Mouse (Mus musculus) spleen, adult 2 months (tissue): ENCODE data around the gene Klhl26. TPM values are rescaled to one million over a fixed set of nuclear protein-coding genes. Genes with fewer than 3 reads are reported as not detected.

Experiments used
- DNase-seq, 2 experiments: peaks; one replicate each; pipeline versions ENCODE4 v3.0.0 to v3.0.0-alpha.2; 2012 to 2021; ENCODE audit warnings: low spot score in 2 of 2, low read depth in 1 of 2
- H3K27ac ChIP-seq: fragments of 200-500 bp; 2 replicates; pipeline ENCODE4 v1.5.1; 2012; ENCODE audit warnings: low read length, inconsistent platforms; ENCODE audit not compliant: insufficient read depth
- H3K27me3 ChIP-seq: fragments of 200-500 bp; 2 replicates; pipeline ENCODE4 v1.6.1; 2012; ENCODE audit warnings: mild to moderate bottlenecking, moderate library complexity, low read length, inconsistent platforms; ENCODE audit not compliant: control insufficient read depth, insufficient read depth
- H3K36me3 ChIP-seq: fragments of 200-500 bp; 2 replicates; pipeline ENCODE4 v1.6.1; 2012; ENCODE audit warnings: mild to moderate bottlenecking, low read length, inconsistent platforms; ENCODE audit not compliant: control insufficient read depth, insufficient read depth
- H3K4me1 ChIP-seq: fragments of 200-500 bp; 2 replicates; pipeline ENCODE4 v1.6.1; 2011; ENCODE audit warnings: inconsistent platforms; ENCODE audit not compliant: control insufficient read depth, insufficient read depth, insufficient read length
- H3K4me3 ChIP-seq: fragments of 200-500 bp; 2 replicates; pipeline ENCODE4 v1.5.1; 2011; ENCODE audit warnings: mild to moderate bottlenecking, inconsistent platforms; ENCODE audit not compliant: insufficient read depth, insufficient read length; ENCODE audit errors: extremely low read depth
- CTCF ChIP-seq: fragments of 200-500 bp; IDR thresholded peaks from 2 replicates; pipeline ENCODE4 v1.5.1; 2011; ENCODE audit warnings: mild to moderate bottlenecking, inconsistent platforms; ENCODE audit not compliant: insufficient read depth, insufficient read length, insufficient replicate concordance; ENCODE audit errors: extremely low read depth
- POLR2A ChIP-seq: fragments of 200-500 bp; IDR thresholded peaks from 2 replicates; pipeline ENCODE4 v1.6.1; 2011; ENCODE audit warnings: low read depth, low read length, inconsistent platforms
- WGBS: fragments of 180-500 bp; shearing (Covaris S2); methylation state at CpG from one replicate; pipeline ENCODE4 v1.1.7; 2018; 5-methylcytosine and 5-hydroxymethylcytosine counted together
- polyA plus RNA-seq: library from polyadenylated mRNA; depleted of rRNA; stranded (reverse); fragments of >200 nt; gene quantifications from 2 replicates; pipeline ENCODE4 v1.2.3, GENCODE M21; 2012

The Klhl26 gene
- polyA plus RNA-seq, 1 experiment = 21.8 TPM

DNA sequence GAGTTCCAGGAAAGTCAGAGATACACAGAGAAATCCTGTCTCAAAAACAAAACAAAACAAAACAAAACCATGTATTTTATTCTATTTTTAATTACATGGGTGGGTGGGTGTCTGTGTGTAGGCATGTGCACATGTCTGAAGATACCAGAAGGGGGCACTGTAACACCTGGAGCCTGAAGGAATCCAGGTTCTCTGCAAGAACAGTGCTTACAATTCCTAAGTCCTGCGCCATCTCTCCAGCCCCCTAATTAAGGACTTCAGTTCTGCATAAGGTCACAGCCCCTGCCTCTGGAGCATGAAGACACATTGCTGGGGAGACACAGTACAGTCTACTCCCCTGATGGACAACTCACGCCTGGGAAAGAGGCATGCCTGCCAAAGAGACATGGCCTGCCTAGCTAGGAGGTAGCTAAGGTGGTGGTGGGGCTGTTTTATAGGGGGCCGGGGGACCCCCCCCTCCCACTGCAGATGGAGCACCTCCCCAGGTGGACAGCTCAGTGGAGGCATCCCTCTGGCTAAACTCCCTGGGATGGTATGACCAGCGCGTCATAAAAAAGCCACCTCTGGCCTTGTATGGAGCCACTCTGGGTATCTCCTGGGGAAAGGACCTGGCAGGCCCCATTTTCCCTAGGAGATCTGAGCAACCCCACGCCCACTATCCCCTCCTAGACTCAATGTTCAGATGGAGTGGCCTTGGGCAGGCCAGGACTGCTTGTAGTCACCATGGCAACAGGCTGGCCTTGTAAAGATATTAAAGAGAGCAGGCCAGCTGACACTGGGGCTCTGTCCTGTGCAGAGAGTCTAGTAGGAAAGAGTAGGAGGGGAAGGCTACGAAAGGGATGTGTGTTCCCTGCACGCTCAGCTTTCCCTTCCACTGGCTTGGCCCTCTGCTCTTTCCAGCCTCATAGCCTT is 61.0 kb downstream of the Klhl26 start:
- no peak for TF ChIP-seq POLR2A
- peak; percentile 22; the same call in 1 of the 2 replicates for TF ChIP-seq CTCF
- H3K27ac ChIP-seq = no peak overlapping the region
- WGBS = 93% methylated on average over 8 of the region's 8 CpGs
- peak in 1 of 2 experiments; percentile 12 for DNase-seq
- H3K4me3 ChIP-seq = no peak overlapping the region
- H3K4me1 ChIP-seq = no peaks in the 10 kb centered on the region
- H3K36me3 ChIP-seq = no peaks in the 10 kb centered on the region
- no peaks in the 10 kb centered on the region for H3K27me3 ChIP-seq

DNA sequence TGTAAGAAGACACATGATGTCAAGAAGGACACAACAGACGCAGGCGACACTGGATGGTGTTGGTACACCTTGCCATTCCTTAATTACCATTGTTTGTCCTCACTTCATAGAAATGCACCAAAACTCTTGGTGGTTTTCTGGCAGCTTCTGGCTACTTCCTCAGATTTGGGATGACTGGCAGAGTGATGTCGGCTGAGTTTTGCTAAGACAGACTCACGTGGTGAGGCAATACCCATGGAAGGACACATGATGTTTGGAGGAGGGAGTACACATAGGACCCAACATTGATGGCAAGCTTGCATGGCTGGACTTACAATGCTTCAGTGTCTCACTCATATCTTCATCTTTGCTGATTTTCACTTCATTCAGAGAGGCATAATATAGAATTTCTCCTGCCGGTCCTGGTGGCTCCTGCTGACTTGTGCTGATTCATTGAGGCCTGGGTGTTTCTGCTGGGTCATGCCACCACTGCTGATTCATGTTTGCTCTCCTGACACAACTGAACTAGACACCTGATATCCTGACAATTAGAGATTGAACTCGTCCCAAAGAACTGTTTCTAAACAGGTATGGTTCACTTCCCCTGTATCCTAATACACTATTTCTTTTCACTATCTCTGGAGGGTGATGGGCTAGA is 62.3 kb downstream of the Klhl26 start:
- TF ChIP-seq POLR2A (no peak), CTCF (no peak)
- Histone ChIP-seq H3K27ac (no peak overlapping the region), H3K27me3 (no peaks in the 10 kb centered on the region), H3K4me3 (no peak overlapping the region), H3K36me3 (no peaks in the 10 kb centered on the region), H3K4me1 (no peaks in the 10 kb centered on the region)
- DNase-seq = no peak
- WGBS = 82% methylated on average over 6 of the region's 6 CpGs

DNA sequence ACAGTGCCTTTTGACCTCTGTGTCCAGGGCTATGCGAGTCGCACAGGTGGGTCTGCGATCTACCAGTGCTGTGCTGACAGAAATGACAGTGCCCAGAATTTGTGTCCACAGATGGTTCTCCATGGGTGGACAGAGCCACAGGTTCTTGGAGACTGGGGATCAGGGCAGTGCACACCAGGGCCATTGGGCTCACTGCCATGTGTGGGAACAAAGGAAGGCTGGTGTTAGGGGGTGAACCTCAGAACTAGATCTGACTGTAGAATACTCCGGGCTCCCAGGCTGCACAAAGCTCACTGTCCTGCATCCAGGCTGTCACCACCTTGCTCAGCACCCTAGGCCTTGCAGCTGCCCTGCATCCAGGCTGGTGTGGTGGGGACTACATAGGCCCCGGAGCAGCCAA is 66.5 kb downstream of the Klhl26 start:
- 93% methylated on average over 5 of the region's 5 CpGs for WGBS
- Histone ChIP-seq H3K36me3 (no peaks in the 10 kb centered on the region), H3K4me1 (no peaks in the 10 kb centered on the region)

GRCm38 (mm10) chr8:70409455-70409871 is 67.3 kb downstream of the Klhl26 start:
- DNase-seq = no peak
- Histone ChIP-seq H3K27me3 (no peaks in the 10 kb centered on the region), H3K36me3 (no peaks in the 10 kb centered on the region), H3K4me1 (no peaks in the 10 kb centered on the region), H3K4me3 (no peak overlapping the region), H3K27ac (no peak overlapping the region)
- no peak for TF ChIP-seq POLR2A
- TF ChIP-seq CTCF = no peak
- WGBS = 51% methylated on average over 9 of the region's 9 CpGs

More for the DNA sequence above, 66.5 kb downstream of the Klhl26 start:
- TF ChIP-seq POLR2A (no peak), CTCF (no peak)
- Histone ChIP-seq H3K27ac (no peak overlapping the region), H3K27me3 (no peaks in the 10 kb centered on the region), H3K4me3 (no peak overlapping the region)
- DNase-seq = no peak

- Histone ChIP-seq H3K36me3 (no peaks in the 10 kb centered on the region), H3K4me1 (no peaks in the 10 kb centered on the region), H3K27me3 (no peaks in the 10 kb centered on the region), H3K27ac (no peak overlapping the region), H3K4me3 (no peak overlapping the region)
- TF ChIP-seq POLR2A (no peak), CTCF (no peak)
- DNase-seq = no peak
- 92% methylated on average over 10 of the region's 10 CpGs for WGBS
These were observed 67.7 kb downstream of the Klhl26 start for GRCm38 (mm10) chr8:70409019-70409418.

DNA sequence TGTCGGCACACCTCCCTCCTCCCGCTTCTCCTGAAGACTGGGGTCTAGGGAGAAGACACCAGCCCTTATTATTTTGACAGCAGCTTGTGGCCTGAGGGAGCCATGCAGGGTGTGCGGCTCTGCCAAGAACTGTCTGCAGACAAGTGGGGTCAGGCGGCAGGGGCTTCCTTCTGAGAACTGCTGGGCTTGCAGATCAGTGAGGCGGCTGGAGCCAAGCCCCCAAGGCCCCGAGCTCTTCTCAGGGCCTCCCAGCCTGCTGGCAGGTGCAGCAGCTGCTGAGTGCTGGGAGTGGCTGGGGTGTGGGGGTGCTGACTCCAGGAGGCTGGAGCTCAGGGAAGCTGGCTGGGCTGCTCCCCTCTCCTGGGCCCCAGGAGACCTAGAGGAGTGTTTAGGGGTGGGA is 68.5 kb downstream of the Klhl26 start:
- no peak for DNase-seq

GRCm38 (mm10) chr8:70406427-70407069 is 70.2 kb downstream of the Klhl26 start:
- DNase-seq = no peak
- Histone ChIP-seq H3K27me3 (no peaks in the 10 kb centered on the region), H3K27ac (no peak overlapping the region), H3K4me3 (no peak overlapping the region), H3K4me1 (no peaks in the 10 kb centered on the region), H3K36me3 (peaks cover 2% of the 10 kb centered on the region; the same call in 1 of the 2 replicates)
- TF ChIP-seq POLR2A (no peak), CTCF (no peak)
- WGBS = 83% methylated on average over 11 of the region's 11 CpGs

More for the DNA sequence above, 68.5 kb downstream of the Klhl26 start:
- Histone ChIP-seq H3K4me1 (no peaks in the 10 kb centered on the region), H3K27ac (no peak overlapping the region), H3K4me3 (no peak overlapping the region), H3K27me3 (no peaks in the 10 kb centered on the region), H3K36me3 (no peaks in the 10 kb centered on the region)
- TF ChIP-seq POLR2A (no peak), CTCF (no peak)
- WGBS = 79% methylated on average over 6 of the region's 6 CpGs
